Mouse (Mus musculus) lung, postnatal 0 days (tissue): ENCODE data around the gene Nol4l.

ENCODE experiments used
- CTCF ChIP-seq: IDR thresholded peaks from 2 replicates; pipeline ENCODE4 v1.5.1; 2016; ENCODE audit warnings: antibody characterized with exemption, mild to moderate bottlenecking
- EP300 ChIP-seq: IDR thresholded peaks from 2 replicates; pipeline ENCODE4 v1.6.1; 2016; ENCODE audit warnings: antibody characterized with exemption, mild to moderate bottlenecking, control low read depth

DNA sequence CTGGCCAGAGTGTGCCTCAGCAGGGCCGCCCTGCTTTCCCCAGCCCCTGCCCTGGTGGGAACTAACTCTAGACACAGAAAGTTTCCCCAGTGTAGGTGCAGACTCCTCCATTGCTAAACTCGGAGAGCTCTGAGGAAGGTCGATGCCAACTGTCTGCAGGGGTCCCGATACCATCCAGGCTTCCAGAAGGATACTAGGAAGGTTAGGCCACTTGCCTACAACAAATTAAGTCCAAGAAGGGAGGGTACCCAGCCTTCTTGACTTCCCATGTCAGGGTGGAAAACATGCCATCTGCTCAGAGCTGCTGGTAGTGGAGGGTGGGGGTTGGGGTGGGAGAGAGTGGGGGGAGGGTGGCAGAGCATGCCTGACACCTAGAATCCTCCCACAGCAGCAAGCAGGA, 15.0 kb upstream of the Nol4l start:
- TF ChIP-seq CTCF = no peak
- TF ChIP-seq EP300 = no peak
